Mouse (Mus musculus) C2C12 (cell line): ENCODE results near the gene Map4k3. TPM values are rescaled to one million over a fixed set of nuclear protein-coding genes. Genes with fewer than 3 reads are reported as not detected.

ENCODE experiments used
- H3K27me3 ChIP-seq: one replicate; pipeline ENCODE4 v1.6.1; 2011; ENCODE audit not compliant: control insufficient read depth, insufficient read depth, insufficient read length
- H3K36me3 ChIP-seq: one replicate; pipeline ENCODE4 v1.6.1; 2011; ENCODE audit not compliant: control insufficient read depth, insufficient read depth
- H3K4me3 ChIP-seq: one replicate; pipeline ENCODE4 v1.5.1; 2011; ENCODE audit warnings: mild to moderate bottlenecking, control low read depth; ENCODE audit not compliant: poor library complexity, insufficient read depth, severe bottlenecking
- H3K79me2 ChIP-seq: one replicate; pipeline ENCODE4 v1.6.1; 2011; ENCODE audit not compliant: control insufficient read depth, insufficient read depth
- H3K79me3 ChIP-seq: one replicate; pipeline ENCODE4 v1.6.1; 2011; ENCODE audit warnings: low read depth, control low read depth
- H3ac ChIP-seq: one replicate; pipeline ENCODE3; 2011; ENCODE audit warnings: low read depth; ENCODE audit not compliant: control insufficient read depth, insufficient read length
- CEBPB ChIP-seq: IDR thresholded peaks from one replicate; pipeline ENCODE4 v1.6.1; 2011; ENCODE audit warnings: low read depth, mild to moderate bottlenecking, control low read depth, moderate library complexity
- CTCF ChIP-seq: IDR thresholded peaks from one replicate; pipeline ENCODE4 v1.5.1; 2011; ENCODE audit not compliant: control insufficient read depth, insufficient read depth, insufficient read length
- FOSL1 ChIP-seq: IDR thresholded peaks from one replicate; pipeline ENCODE4 v1.8.0; 2011; ENCODE audit warnings: mild to moderate bottlenecking, low read length; ENCODE audit not compliant: poor library complexity, insufficient read depth, severe bottlenecking
- MAX ChIP-seq: IDR thresholded peaks from one replicate; pipeline ENCODE4 v1.6.1; 2011; ENCODE audit warnings: mild to moderate bottlenecking, control low read depth
- MYOD1 ChIP-seq: IDR thresholded peaks from one replicate; pipeline ENCODE4 v1.6.1; 2011; ENCODE audit warnings: low read depth; ENCODE audit not compliant: control insufficient read depth, insufficient read length
- MYOG ChIP-seq: IDR thresholded peaks from one replicate; pipeline ENCODE4 v1.6.1; 2011; ENCODE audit not compliant: control insufficient read depth, insufficient read length; ENCODE audit errors: extremely low read depth
- USF1 ChIP-seq: IDR thresholded peaks from one replicate; pipeline ENCODE4 v1.6.1; 2011; ENCODE audit warnings: low read depth, mild to moderate bottlenecking, control low read depth, moderate library complexity
- polyA plus RNA-seq: library from polyadenylated mRNA; unstranded; fragments of >200 nt; fragmentation: generic; extraction: Trizol; gene quantifications from one replicate; pipeline ENCODE4 v1.2.1, GENCODE M21; 2012; ENCODE audit warnings: missing spikeins

The Map4k3 gene
- polyA plus RNA-seq, 1 experiment, result 3.0 TPM

DNA sequence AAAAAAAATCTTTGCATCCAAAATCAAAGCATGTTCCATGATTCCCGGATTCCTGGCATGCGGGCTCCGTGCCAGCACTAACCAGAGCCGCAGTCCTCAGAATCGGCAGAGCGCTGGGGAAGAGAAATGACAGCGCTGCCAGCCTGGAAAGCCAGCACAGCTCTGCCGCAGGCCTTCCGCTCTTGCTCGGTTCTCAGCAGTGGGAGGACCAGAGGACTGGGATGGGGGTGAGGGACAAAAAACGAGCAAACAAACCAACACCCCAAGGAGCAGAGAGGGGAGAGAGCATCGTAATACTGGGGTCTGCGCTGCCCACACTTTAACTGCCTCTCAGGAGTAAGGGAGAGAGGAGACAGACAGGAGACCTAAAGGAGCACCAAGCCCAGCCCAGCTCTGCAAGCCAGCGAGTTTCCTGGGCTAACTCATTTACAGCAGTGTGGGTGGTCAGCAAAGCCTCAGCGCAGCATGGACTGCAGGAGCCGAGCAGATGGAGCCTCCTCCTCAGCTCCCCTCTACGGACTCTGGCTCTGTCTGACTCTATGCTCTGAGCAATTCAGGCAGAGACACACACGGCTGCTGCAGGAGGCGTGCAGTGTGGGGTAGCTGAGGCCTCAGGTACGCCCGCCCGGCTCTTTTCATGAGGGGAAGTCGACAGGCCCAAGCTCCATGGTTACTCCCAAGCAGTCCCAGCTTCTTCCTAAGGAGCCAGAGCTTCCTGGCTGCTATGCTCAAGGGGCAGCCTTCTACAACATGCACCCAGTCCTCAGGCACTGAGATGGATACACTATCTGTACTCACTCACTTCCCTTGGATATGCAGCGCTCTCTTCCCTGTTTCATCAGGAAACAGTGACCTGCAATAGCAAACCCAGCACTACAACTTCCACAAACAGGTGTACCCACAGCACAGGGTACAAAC lies 18.1 kb downstream of the Map4k3 start:
- Histone ChIP-seq H3ac (no peak overlapping the region), H3K79me2 (peaks cover 64% of the 10 kb centered on the region), H3K36me3 (no peaks in the 10 kb centered on the region), H3K4me3 (no peak overlapping the region), H3K79me3 (peaks cover 19% of the 10 kb centered on the region), H3K27me3 (no peaks in the 10 kb centered on the region)
- TF ChIP-seq MYOG (no peak), CTCF (no peak), CEBPB (no peak), MYOD1 (no peak), USF1 (no peak), FOSL1 (no peak), MAX (no peak)

DNA sequence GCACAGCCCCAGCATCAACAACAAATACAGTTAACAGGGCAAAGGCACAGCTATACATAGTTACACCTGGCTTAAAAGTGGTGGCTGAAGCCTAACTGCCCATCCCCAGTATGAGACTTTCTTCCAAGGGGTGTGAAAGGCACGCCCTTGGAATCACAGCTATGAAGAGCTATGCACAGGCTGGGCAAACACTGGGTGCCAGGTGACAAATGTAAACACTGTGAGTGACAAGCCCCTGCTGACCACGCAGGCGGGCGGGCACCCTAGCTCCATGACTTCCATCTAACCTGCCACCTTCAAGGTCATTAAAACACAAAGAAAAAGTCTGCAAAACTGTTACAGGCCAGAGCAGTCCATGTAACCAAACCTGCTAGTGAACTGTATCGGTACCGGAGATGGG lies 19.5 kb downstream of the Map4k3 start:
- TF ChIP-seq MYOD1, result no peak
- no peak for TF ChIP-seq MAX
- TF ChIP-seq CTCF, result no peak
- TF ChIP-seq MYOG, result no peak

DNA sequence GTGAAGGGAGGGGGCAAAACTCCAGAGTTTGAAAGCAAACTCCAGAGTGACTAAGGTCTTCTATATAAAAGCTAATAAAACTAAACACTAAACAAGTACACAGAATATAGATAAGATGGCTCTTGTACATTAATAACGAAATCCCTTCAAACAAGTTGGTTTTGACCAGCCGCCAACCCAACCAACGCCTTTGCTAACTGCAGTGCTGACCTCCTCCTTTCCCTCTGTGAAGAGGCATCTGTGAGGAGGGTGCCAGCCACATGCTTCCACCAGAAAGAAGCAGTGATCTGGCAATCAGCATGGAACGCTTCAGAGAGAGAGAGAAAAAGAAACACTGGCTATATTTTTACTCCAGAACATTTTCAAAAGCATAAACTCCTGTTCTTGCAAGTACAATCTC lies 21.1 kb downstream of the Map4k3 start:
- TF ChIP-seq FOSL1, result no peak
- no peak for TF ChIP-seq USF1
- TF ChIP-seq CTCF, result no peak
- TF ChIP-seq MYOD1, result no peak
- TF ChIP-seq MYOG, result no peak
- no peak for TF ChIP-seq CEBPB
- no peak for TF ChIP-seq MAX

More for the DNA sequence above, 19.5 kb downstream of the Map4k3 start:
- H3K36me3 ChIP-seq, result no peaks in the 10 kb centered on the region
- peaks cover 15% of the 10 kb centered on the region for H3K79me3 ChIP-seq
- no peak overlapping the region for H3K4me3 ChIP-seq
- H3K79me2 ChIP-seq, result peaks cover 66% of the 10 kb centered on the region
- no peak overlapping the region for H3ac ChIP-seq
- H3K27me3 ChIP-seq, result no peaks in the 10 kb centered on the region

DNA sequence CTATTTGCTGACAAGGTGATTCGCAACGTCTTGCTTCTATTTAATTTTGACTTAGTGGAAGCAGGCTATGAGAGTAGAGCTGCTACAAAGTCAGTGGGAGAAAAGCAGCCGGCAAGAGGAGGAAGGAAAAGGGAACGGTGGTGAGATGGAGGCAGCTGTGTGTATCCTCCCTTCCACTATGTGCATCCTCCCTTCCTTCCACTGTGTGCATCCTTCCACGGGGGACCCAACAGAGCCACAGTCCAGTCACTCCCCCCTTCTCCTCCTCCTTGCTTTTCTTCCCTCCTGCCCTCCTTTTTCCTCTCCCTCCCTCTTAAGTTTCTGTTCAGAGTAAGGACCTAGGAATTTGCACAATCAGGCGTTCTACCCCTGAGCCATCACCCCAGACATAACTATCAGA lies 21.7 kb downstream of the Map4k3 start:
- no peak for TF ChIP-seq USF1
- no peak for TF ChIP-seq FOSL1
- no peak for TF ChIP-seq MAX
- TF ChIP-seq MYOD1, result no peak
- no peak for TF ChIP-seq CEBPB
- no peak for TF ChIP-seq MYOG
- TF ChIP-seq CTCF, result no peak

More for the DNA sequence above, 21.1 kb downstream of the Map4k3 start:
- H3ac ChIP-seq, result no peak overlapping the region
- H3K27me3 ChIP-seq, result no peaks in the 10 kb centered on the region
- H3K79me3 ChIP-seq, result peaks cover 13% of the 10 kb centered on the region
- H3K4me3 ChIP-seq, result no peak overlapping the region
- peaks cover 55% of the 10 kb centered on the region for H3K79me2 ChIP-seq
- no peaks in the 10 kb centered on the region for H3K36me3 ChIP-seq

DNA sequence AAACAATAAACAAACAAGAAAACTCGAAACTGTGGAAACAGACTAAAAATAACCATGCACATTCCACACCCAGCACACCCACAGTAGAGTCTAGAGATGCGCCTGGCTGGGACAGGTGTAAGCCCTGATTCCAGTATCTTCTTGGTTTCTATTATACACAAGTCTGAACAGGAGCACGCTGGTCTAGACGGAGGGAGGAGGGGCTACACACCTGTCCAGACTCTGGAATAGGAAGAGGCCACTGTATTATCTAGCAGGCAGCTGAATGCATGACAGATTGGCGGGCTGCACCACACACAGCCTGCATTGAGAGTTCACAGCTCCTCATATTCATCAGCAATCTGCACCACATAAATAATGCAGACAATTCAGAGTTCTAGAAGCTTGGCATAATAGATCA lies 26.6 kb downstream of the Map4k3 start:
- TF ChIP-seq USF1, result no peak
- TF ChIP-seq MYOD1, result no peak
- TF ChIP-seq CTCF, result no peak
- TF ChIP-seq MAX, result no peak
- no peak for TF ChIP-seq CEBPB
- TF ChIP-seq FOSL1, result no peak
- no peak for TF ChIP-seq MYOG
- Histone ChIP-seq H3K36me3 (no peaks in the 10 kb centered on the region), H3K27me3 (no peaks in the 10 kb centered on the region), H3ac (no peak overlapping the region), H3K79me2 (peaks cover 39% of the 10 kb centered on the region), H3K4me3 (no peak overlapping the region), H3K79me3 (peaks cover 14% of the 10 kb centered on the region)

More for the DNA sequence above, 21.7 kb downstream of the Map4k3 start:
- Histone ChIP-seq H3K4me3 (no peak overlapping the region), H3K27me3 (no peaks in the 10 kb centered on the region), H3K36me3 (no peaks in the 10 kb centered on the region), H3K79me3 (peaks cover 16% of the 10 kb centered on the region), H3K79me2 (peaks cover 55% of the 10 kb centered on the region), H3ac (no peak overlapping the region)

DNA sequence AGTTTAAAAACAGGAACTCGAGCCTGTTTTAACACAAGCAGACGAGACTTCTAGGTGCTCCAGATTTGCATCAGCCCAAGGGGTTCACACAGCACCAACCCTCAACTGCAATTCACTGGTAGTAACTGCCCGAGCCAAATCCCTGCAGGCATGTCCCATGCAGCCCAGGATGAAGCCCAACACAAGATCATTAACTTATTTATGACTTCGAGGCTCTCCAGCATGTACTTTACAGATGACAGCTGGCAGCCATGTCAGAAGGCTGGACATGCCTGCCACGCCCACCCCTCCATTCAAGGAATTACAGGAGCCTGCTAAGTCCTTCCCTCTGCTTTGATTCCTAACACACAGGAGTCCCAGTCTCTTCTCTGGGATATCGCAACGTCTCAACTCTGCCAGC lies 29.4 kb downstream of the Map4k3 start:
- no peak overlapping the region for H3K4me3 ChIP-seq
- TF ChIP-seq MYOG (no peak), MYOD1 (no peak), FOSL1 (no peak)
- no peaks in the 10 kb centered on the region for H3K36me3 ChIP-seq
- peaks cover 23% of the 10 kb centered on the region for H3K79me2 ChIP-seq
- H3K27me3 ChIP-seq, result no peaks in the 10 kb centered on the region
- no peak overlapping the region for H3ac ChIP-seq
- H3K79me3 ChIP-seq, result peaks cover 11% of the 10 kb centered on the region
